Mouse (Mus musculus): ENCODE measurements at regions not wholly inside any gene's neighbourhood (a gene's known extent, or its start where the extent isn't known, plus 50 kb on each side); places are given as distances from the start of the nearest gene placed in this dataset.

DNA sequence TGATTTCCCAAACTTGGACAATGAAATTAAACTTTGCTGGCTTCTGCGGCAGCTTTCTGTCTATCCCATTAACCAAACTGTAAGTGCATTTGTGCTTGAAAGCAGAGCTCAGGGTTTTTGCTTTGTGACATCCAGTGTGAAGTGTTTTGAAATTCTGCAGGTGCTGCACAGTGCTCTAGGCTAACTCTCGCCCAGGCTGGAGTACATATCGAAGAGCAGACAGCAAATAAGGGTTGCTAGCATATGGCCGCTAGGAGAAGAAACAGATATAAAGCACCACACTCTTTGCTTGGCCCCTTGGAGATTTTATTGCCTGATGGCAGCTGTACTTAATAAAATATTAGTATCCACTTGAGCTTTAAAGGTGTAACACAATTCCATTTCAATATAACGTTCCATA lies 307.5 kb downstream of the Gm10295 start:
- DNase-seq (ENCODE audit: low read depth, low spot score), result no peak

DNA sequence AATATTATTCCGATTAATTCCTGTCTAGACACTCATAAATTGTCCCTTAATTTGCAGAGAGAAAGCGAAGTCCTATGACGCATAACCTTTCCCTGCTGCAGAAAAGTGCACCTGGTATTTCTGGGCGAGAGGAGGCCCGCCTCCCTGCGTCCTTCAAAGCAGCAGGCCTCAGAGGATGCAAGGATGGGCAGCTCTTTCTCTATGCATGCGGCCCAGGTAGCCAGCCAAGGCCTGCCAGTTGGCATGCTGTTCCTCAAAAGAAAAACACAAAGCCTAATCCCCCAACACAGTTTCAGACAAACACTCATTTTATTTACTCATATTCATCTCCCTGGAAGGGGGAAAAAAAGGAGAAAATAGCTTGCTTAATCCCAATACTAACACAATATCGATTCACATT lies 308.2 kb downstream of the Gm10295 start:
- no peak for DNase-seq (ENCODE audit: low read depth, low spot score)

DNA sequence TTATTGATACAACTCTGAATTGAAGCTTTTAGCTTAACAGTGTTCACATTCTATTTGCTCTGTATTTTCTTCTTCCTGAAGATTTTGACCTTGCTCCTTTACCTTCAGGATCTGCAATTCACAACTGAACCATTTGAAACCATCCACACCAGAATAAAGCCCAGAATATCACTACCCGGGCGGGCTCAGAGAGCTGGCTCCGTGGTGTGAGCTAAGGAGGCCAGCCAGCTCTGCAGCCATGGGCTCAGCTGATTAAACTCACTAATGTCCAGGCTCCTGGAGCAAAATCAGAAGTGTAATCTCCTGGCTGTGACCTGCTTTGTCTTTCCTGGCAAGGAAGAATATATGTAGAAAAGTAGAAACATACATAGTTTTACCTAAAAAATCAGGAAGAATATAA lies 309.9 kb downstream of the Gm10295 start:
- no peak for DNase-seq (ENCODE audit: low read depth, low spot score)

DNA sequence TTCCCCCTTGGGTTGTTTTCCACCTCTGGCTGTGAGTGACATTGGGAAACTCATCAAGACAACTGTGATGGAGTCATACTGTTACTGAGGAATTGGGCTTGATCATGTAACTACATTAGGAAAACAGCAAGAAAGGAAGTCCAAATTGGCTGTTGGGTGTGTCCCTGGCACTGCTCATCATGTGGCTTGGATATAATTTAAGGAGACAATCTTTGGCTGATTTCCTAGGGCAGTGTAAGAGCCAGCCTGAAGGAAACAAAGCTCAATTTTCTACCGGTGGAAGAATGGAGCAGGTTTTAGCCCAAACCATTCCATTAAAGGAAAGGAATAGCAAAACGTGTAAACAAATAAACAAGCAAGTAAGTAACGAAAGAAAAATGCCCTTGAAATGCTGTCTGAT lies 310.4 kb downstream of the Gm10295 start:
- no peak for DNase-seq (ENCODE audit: low read depth, low spot score)

DNA sequence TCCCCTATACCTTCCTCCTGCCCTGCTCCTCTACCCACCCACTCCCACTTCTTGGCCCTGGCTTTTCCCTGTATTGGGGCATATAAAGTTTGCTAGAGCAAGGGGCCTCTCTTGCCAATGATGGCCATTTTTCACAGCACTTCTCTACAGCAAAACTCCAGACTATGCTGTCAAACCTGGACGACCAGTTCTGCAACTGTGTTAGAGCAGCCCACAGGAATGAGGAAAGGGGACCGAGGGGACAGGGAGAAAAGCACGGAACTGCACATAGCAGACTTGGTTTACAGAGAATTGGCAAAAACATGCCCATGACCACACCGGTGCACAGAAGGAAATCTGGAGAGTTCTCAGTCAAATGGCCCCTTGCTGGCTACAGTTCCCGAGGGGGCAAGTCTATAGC lies 312.7 kb downstream of the Gm10295 start:
- DNase-seq (ENCODE audit: low read depth, low spot score), result no peak

DNA sequence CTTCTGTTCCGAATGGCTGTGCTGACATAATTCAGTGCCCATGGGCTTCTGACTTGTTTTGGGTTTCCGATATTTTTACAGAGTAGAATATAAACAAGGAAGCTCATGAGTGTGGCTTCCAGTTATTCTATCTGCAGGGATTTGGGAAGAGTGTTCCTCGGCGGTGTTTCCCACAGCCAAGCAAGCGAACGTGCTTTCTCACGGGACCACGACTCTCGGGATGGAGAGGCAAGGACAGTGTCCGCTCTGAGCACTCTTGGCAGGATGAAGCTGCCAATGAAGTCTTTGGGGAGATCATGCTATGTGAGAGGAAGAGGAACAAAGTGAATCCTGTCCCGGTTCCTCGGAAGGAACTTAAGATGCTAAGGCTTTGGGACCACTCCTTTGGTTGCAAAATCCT lies 318.2 kb downstream of the Gm10295 start:
- no peak for DNase-seq (ENCODE audit: low read depth, low spot score)

DNA sequence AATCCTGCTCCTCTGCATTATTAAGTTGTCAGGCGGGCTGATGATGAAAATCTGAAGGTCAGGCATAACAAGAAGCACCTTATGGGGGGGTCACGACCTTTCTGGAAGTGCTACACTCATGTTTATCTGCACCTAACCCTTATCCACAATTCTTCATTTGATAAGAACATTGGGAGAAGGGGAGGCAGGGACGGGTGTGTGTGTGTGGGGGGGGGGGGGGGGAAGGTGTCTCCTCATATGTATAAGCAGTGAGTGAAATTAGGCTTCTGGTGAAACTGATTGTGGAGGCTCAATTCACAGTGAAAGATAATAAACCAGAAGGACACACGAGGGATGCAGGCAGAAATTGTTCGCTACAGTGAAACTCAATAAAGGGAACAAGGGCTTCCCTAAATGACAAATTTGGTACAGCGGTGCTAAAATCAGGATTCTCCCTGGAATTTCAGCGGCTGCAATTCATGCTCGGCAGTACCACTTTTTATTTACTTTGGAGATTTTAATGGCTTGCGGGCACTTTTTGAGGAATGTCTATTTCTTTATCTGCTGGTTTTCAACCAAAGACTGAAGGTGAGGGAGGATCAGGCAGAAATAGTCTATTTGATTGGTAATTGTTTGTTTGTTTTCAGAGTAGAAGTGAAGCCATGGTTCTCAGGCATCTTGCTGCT lies 327.2 kb downstream of the Gm10295 start:
- DNase-seq (ENCODE audit: low read depth, low spot score), result no peak

DNA sequence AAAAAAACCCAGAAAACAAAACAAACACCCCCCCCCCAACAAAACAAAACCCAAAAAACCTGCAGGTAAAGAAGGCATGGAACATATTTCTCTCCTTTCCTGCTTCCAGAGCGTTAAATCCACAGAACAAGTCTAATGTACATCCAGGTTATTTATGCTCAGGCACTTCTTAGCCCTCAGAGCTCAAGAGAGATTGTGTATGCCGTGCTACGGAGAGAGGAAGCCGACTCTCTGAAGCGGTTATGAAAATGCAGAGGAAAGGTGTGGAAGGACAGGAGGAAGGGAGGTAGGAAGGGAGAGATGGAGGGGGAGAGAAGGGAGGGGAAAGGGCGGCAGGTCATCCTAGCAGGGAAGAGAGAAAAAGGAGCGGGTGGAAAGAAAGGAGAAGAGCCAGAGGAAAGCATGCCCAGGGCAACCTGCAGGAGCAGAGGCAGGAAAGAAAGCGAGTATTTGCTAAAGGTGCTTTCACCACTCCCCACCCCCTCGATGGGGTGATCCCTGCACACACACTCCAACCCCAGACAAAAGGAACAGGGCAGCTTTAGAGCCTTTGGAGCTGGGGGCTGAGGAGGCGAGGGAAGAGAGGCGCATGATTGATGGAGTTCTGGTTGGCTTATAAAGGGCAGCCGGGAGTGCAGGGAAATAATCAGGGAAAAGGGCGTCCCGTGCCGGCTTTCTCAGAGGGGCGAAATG lies 327.9 kb downstream of the Gm10295 start:
- DNase-seq (ENCODE audit: low read depth, low spot score), result no peak

Measured in CD4-positive, CD25-positive, alpha-beta regulatory T cell, adult 2 months (primary cell).